Mouse (Mus musculus) liver, embryonic 11.5 days (tissue): ENCODE results near the gene Kif5c. TPM values are rescaled to one million over a fixed set of nuclear protein-coding genes. Genes with fewer than 3 reads are reported as not detected.

Source experiments
- ATAC-seq: fragments of 200-750 bp; cut with Nextera tagmentation; replicated peaks from 2 replicates; pipeline ENCODE4 v1.8.0; 2017; ENCODE audit warnings: moderate number of reproducible peaks, mild to moderate bottlenecking, moderate TSS enrichment, moderate library complexity; ENCODE audit not compliant: low FRiP score
- DNase-seq: peaks from one replicate; pipeline ENCODE4 v3.0.0-alpha.2; 2017; ENCODE audit warnings: low spot score
- H3K27ac ChIP-seq: fragments of 300-500 bp; sonication (generic); 2 replicates; pipeline ENCODE4 v1.5.1; 2014; ENCODE audit warnings: mild to moderate bottlenecking, low read depth, low read length, control low read depth
- H3K27me3 ChIP-seq: fragments of 300-500 bp; sonication (generic); replicated peaks from 2 replicates; pipeline ENCODE4 v1.6.1; 2014; ENCODE audit warnings: low read length, mixed read lengths; ENCODE audit not compliant: control insufficient read depth, insufficient read depth
- H3K36me3 ChIP-seq: fragments of 300-500 bp; sonication (generic); 2 replicates; pipeline ENCODE4 v1.6.1; 2014; ENCODE audit warnings: mild to moderate bottlenecking, low read length, moderate library complexity, mixed read lengths; ENCODE audit not compliant: control insufficient read depth, insufficient read depth
- H3K4me1 ChIP-seq: fragments of 300-500 bp; sonication (generic); replicated peaks from 2 replicates; pipeline ENCODE4 v1.6.1; 2014; ENCODE audit warnings: low read length, mixed read lengths; ENCODE audit not compliant: control insufficient read depth, insufficient read depth
- H3K4me2 ChIP-seq: fragments of 300-500 bp; sonication (generic); 2 replicates; pipeline ENCODE4 v1.6.1; 2014; ENCODE audit warnings: mild to moderate bottlenecking, control low read depth, moderate library complexity
- H3K4me3 ChIP-seq: fragments of 300-500 bp; sonication (generic); 2 replicates; pipeline ENCODE4 v1.5.1; 2014; ENCODE audit warnings: low read depth, low read length, control low read depth
- H3K9ac ChIP-seq: fragments of 300-500 bp; sonication (generic); 2 replicates; pipeline ENCODE4 v1.6.1; 2014; ENCODE audit warnings: low read depth, low read length, control low read depth
- H3K9me3 ChIP-seq: fragments of 300-500 bp; sonication (generic); 2 replicates; pipeline ENCODE4 v1.6.1; 2016; ENCODE audit warnings: low read length, inconsistent platforms, mixed read lengths; ENCODE audit not compliant: control insufficient read depth
- WGBS: fragments of 180-500 bp; shearing (Covaris S2); extraction: QIAGEN DNeasy Blood & Tissue Kit; methylation state at CpG from one replicate; pipeline ENCODE4 v1.1.7; 2014; 5-methylcytosine and 5-hydroxymethylcytosine counted together
- polyA plus RNA-seq: library from polyadenylated mRNA; unstranded; fragments of >200 nt; fragmentation: Nextera tagmentation; extraction: Ambion mirVana; gene quantifications from 2 replicates; pipeline ENCODE4 v1.2.1, GENCODE M21; 2014

Gene Kif5c
- polyA plus RNA-seq, 1 experiment from 2014 or later, result 0.78 TPM

DNA sequence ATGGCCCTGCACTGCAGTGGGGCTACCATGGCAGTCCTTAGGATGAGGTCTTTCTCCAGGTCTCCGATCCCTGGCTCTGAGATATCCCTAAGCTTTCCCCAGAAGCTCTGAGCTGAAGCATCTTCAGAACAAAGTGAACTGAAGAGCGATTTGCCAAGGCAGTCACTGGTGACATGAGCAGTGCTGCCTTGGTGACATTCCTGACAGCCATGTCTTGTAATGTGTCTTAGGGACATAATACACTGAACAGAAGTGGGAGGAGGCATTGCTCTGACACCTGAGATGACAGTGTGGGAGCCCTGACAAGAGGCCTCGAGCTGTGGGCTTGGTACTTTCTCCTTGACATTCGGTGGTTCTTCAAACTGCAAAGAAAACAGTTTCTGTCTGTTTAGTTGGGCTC lies 157.3 kb downstream of the Kif5c start:
- no peak overlapping the region for H3K4me2 ChIP-seq
- WGBS, result 82% methylated on average over 4 of the region's 4 CpGs
- no peak overlapping the region for H3K27ac ChIP-seq
- peaks cover 6% of the 10 kb centered on the region; the same call in 1 of the 2 replicates for H3K4me1 ChIP-seq
- no peak overlapping the region for H3K9ac ChIP-seq
- no peaks in the 10 kb centered on the region for H3K27me3 ChIP-seq
- H3K4me3 ChIP-seq, result no peak overlapping the region
- no peaks in the 10 kb centered on the region for H3K36me3 ChIP-seq
- ATAC-seq (no peak), DNase-seq (no peak)
- no peaks in the 10 kb centered on the region for H3K9me3 ChIP-seq

DNA sequence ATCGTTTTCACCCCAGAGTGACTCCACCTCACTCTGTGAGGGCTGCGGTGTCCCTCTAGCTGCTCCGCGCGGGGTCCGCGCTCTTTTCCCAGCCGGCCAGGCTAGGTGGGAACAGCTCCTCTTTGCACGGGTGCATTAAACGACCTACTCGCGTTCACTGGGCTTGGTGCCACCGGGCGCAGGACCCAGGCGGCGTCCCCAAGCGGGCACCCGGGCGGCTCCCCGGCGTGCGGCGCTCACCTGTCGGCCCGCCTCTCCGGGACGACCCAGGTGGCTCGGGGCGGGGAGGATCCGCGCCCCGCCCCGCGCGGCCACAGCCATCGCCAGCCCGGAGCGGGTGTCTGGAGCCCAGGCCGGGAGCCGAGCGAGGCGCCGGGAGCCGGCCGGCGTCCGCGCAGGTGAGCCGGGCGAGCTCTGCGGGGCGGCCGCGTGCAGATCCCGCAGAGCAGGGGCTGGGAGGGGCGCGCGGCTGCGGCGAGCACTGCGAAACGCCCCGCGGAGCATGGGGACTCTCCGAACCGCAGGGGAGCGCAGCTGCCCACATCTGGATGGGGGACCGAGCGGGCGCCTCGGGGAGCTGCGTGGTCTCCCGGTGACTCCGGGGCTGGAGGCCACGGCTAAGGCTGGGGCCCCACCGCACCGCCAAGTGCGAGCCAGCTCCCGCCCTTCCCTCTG lies 168.4 kb downstream of the Kif5c start, which contains the start of gene Lypd6b:
Gene Lypd6b (plus strand): TSS at position 313 of the 675 bp plus-strand sequence.
- ATAC-seq (0 out of 2 replicates have a peak, but pooled peaks have one; percentile 12), DNase-seq (no peak)
- 2% methylated on average over 66 of the region's 79 CpGs for WGBS
- peak within 1 kb of the TSS; percentile 89 for H3K4me2 ChIP-seq
- no peaks in the 10 kb centered on the region for H3K9me3 ChIP-seq
- H3K36me3 ChIP-seq, result no peaks in the 10 kb centered on the region
- H3K4me1 ChIP-seq, result peaks cover 5% of the 10 kb centered on the region; the same call in 1 of the 2 replicates
- H3K27ac ChIP-seq, result no peak within 1 kb of the TSS
- peak within 1 kb of the TSS; percentile 56 for H3K4me3 ChIP-seq
- no peak within 1 kb of the TSS for H3K9ac ChIP-seq
- peaks cover 46% of the 10 kb centered on the region for H3K27me3 ChIP-seq

GRCm38 (mm10) chr2:49788051-49788418 lies 168.9 kb downstream of the Kif5c start:
- Histone ChIP-seq H3K27me3 (peaks cover 46% of the 10 kb centered on the region), H3K9me3 (no peaks in the 10 kb centered on the region), H3K27ac (no peak overlapping the region), H3K4me3 (peak overlapping the region; percentile 56), H3K4me2 (peak overlapping the region; percentile 89), H3K36me3 (no peaks in the 10 kb centered on the region), H3K9ac (no peak overlapping the region), H3K4me1 (peaks cover 5% of the 10 kb centered on the region; the same call in 1 of the 2 replicates)
- WGBS, result 2% methylated on average over 14 of the region's 14 CpGs
- peak; percentile 45 for DNase-seq
- ATAC-seq, result no peak

DNA sequence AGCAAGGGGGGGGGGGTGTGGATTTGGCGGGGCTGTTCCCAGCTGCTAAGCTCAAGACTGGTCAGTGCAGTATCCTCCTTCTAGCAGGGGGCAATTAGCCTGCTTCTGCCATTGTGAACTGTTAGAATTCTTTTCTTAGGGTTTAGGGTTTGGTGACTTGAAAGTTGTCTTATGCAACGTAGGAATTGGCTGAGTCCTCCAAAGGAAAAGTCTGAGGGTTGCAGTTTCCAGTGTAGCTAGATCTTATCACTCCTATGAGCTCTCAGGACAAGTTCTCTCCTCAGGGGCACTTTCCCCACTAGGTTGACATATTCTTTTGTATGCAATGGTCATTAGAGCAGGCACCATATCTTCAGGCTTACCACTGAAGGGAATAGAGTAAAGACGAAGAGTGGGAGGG lies 169.5 kb downstream of the Kif5c start:
- DNase-seq, result no peak
- peaks cover 46% of the 10 kb centered on the region for H3K27me3 ChIP-seq
- no peaks in the 10 kb centered on the region for H3K36me3 ChIP-seq
- no peak overlapping the region for H3K27ac ChIP-seq
- H3K4me1 ChIP-seq, result peaks cover 5% of the 10 kb centered on the region; the same call in 1 of the 2 replicates
- H3K4me2 ChIP-seq, result no peak overlapping the region
- ATAC-seq, result no peak
- H3K4me3 ChIP-seq, result no peak overlapping the region
- H3K9me3 ChIP-seq, result no peaks in the 10 kb centered on the region
- 21% methylated on average over 3 of the region's 3 CpGs for WGBS
- no peak overlapping the region for H3K9ac ChIP-seq

- Histone ChIP-seq H3K27me3 (peaks cover 46% of the 10 kb centered on the region), H3K9ac (no peak overlapping the region), H3K4me3 (no peak overlapping the region), H3K36me3 (no peaks in the 10 kb centered on the region), H3K9me3 (no peaks in the 10 kb centered on the region), H3K27ac (no peak overlapping the region), H3K4me1 (peaks cover 5% of the 10 kb centered on the region; the same call in 1 of the 2 replicates), H3K4me2 (no peak overlapping the region)
- WGBS, result 75% methylated on average over 6 of the region's 6 CpGs
- ATAC-seq, result no peak
- no peak for DNase-seq
Observed at GRCm38 (mm10) chr2:49789078-49789477, 170.0 kb downstream of the Kif5c start.

- no peak for ATAC-seq
- Histone ChIP-seq H3K27ac (no peak overlapping the region), H3K9me3 (no peaks in the 10 kb centered on the region), H3K9ac (no peak overlapping the region), H3K27me3 (peaks cover 46% of the 10 kb centered on the region), H3K36me3 (no peaks in the 10 kb centered on the region), H3K4me1 (peaks cover 5% of the 10 kb centered on the region; the same call in 1 of the 2 replicates), H3K4me2 (no peak overlapping the region), H3K4me3 (no peak overlapping the region)
- DNase-seq, result no peak
- 70% methylated on average over 5 of the region's 5 CpGs for WGBS
Observed at GRCm38 (mm10) chr2:49789504-49789903, 170.4 kb downstream of the Kif5c start.

DNA sequence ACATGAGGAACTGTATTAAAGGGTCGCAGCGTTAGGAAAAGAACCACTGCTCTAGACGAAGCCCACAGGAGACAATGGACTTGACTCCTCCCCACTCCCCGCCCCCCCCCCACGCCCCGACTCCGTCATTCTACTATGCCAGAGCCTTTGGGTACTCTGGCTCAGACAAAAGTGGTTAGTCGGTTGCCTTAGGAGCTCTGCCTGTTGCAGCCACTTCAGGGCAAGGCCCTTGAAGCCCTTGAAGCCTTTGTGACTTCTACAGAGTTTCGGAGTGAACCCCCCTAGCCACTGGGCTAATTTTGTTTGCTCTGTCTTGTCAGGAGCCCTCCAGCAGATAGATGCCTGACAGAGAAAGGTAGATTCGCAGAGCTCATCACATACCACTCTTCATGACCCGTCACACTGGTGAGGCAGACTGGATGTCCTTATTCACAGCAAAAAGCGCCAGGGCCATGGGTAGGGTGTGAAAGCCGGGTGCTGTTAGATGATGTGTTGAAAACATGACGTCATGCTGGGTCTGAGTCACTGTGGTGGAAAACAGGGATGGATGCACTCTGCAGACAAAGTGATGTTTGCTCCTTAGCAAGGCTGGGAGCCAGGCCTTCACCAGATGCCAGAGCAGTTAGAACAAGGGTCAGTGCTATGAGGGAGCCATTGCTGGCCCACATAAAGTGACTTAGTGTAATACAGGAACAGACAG lies 178.5 kb downstream of the Kif5c start:
- Histone ChIP-seq H3K9ac (no peak overlapping the region), H3K36me3 (no peaks in the 10 kb centered on the region), H3K4me3 (no peak overlapping the region), H3K27ac (no peak overlapping the region), H3K4me1 (no peaks in the 10 kb centered on the region), H3K9me3 (no peaks in the 10 kb centered on the region), H3K27me3 (no peaks in the 10 kb centered on the region), H3K4me2 (no peak overlapping the region)
- no peak for ATAC-seq
- 52% methylated on average over 14 of the region's 14 CpGs for WGBS
- DNase-seq, result no peak

DNA sequence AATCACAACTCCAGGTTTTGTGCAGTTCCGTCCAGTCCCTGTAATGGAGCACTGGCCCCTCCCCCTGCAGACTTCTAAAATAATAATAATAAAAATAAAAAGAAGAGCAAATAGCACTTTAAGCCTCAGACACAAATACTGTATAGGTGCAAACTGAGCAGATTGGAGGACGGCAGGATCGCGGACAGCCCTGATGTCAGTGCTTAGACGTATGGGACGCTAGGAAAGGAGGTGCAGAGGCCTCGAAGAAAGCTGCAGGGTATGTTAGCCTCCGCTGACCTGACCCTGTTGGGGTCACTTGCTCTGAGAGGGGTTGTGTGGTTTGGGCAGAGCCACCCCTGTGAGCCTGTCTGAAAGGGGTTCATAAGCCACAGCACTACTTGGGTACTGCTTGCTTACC lies 185.3 kb downstream of the Kif5c start:
- DNase-seq (no peak), ATAC-seq (no peak)
- H3K4me2 ChIP-seq, result no peak overlapping the region
- H3K9ac ChIP-seq, result no peak overlapping the region
- no peaks in the 10 kb centered on the region for H3K4me1 ChIP-seq
- no peaks in the 10 kb centered on the region for H3K9me3 ChIP-seq
- H3K36me3 ChIP-seq, result no peaks in the 10 kb centered on the region
- H3K27me3 ChIP-seq, result no peaks in the 10 kb centered on the region
- no peak overlapping the region for H3K27ac ChIP-seq
- WGBS, result 72% methylated on average over 8 of the region's 8 CpGs
- no peak overlapping the region for H3K4me3 ChIP-seq
